Mouse (Mus musculus): ENCODE measurements around the gene Crocc2.

- no peak for TF ChIP-seq CTCF (IDR thresholded peaks at IDR 0.05; ENCODE audit: control insufficient read depth, insufficient read depth, insufficient replicate concordance, low read depth, low read length)
- no peak for TF ChIP-seq POLR2A (IDR thresholded peaks at IDR 0.05; ENCODE audit: control insufficient read depth, low read depth, low read length)
Measured at GRCm38 (mm10) chr1:93176525-93177332, 8.2 kb downstream of the Crocc2 start.
